Mouse (Mus musculus) hindbrain, embryonic 12.5 days (tissue): ENCODE results near the gene Metrnl. TPM values are rescaled to one million over a fixed set of nuclear protein-coding genes. Genes with fewer than 3 reads are reported as not detected.

Experiments used
- ATAC-seq: fragments of 200-750 bp; cut with Nextera tagmentation; 2 replicates; pipeline ENCODE4 v1.8.0; 2017; ENCODE audit warnings: moderate TSS enrichment; ENCODE audit not compliant: low FRiP score
- H3K27ac ChIP-seq: fragments of 300-500 bp; sonication (generic); 2 replicates; pipeline ENCODE4 v1.5.1; 2016; ENCODE audit warnings: mild to moderate bottlenecking
- H3K27me3 ChIP-seq: fragments of 300-500 bp; sonication (generic); 2 replicates; pipeline ENCODE4 v1.6.1; 2016; ENCODE audit warnings: mild to moderate bottlenecking
- H3K36me3 ChIP-seq: fragments of 300-500 bp; sonication (generic); 2 replicates; pipeline ENCODE4 v1.6.1; 2016; ENCODE audit warnings: mild to moderate bottlenecking
- H3K4me1 ChIP-seq: fragments of 300-500 bp; sonication (generic); 2 replicates; pipeline ENCODE4 v1.6.1; 2016
- H3K4me2 ChIP-seq: fragments of 300-500 bp; sonication (generic); replicated peaks from 2 replicates; pipeline ENCODE4 v1.6.1; 2016; ENCODE audit warnings: mild to moderate bottlenecking
- H3K4me3 ChIP-seq: fragments of 300-500 bp; sonication (generic); 2 replicates; pipeline ENCODE4 v1.5.1; 2016; ENCODE audit warnings: mild to moderate bottlenecking
- H3K9ac ChIP-seq: fragments of 300-500 bp; sonication (generic); 2 replicates; pipeline ENCODE4 v1.6.1; 2016; ENCODE audit warnings: mild to moderate bottlenecking, moderate library complexity
- H3K9me3 ChIP-seq: fragments of 300-500 bp; sonication (generic); replicated peaks from 2 replicates; pipeline ENCODE4 v1.6.1; 2016; ENCODE audit warnings: mild to moderate bottlenecking
- WGBS: fragments of 180-500 bp; shearing (Covaris S2); methylation state at CpG from one replicate; pipeline ENCODE4 v1.1.7; 2016; 5-methylcytosine and 5-hydroxymethylcytosine counted together
- polyA plus RNA-seq: library from polyadenylated mRNA; unstranded; fragments of >200 nt; fragmentation: Nextera tagmentation; extraction: Ambion mirVana; gene quantifications from 2 replicates; pipeline ENCODE4 v1.2.1, GENCODE M21; 2016

The Metrnl gene
- polyA plus RNA-seq, 1 experiment from 2014 or later = 26.1 TPM

GRCm38 (mm10) chr11:121743915-121744628 lies 42.7 kb downstream of the Metrnl start:
- Histone ChIP-seq H3K9me3 (no peaks in the 10 kb centered on the region), H3K4me3 (no peak overlapping the region), H3K27ac (no peak overlapping the region), H3K27me3 (no peaks in the 10 kb centered on the region), H3K4me1 (0 out of 2 replicates have a peak, but pooled peaks cover 2% of the 10 kb centered on the region), H3K4me2 (no peak overlapping the region), H3K36me3 (no peaks in the 10 kb centered on the region), H3K9ac (no peak overlapping the region)
- ATAC-seq = no peak

- Histone ChIP-seq H3K9ac (no peak overlapping the region), H3K36me3 (no peaks in the 10 kb centered on the region), H3K4me3 (no peak overlapping the region), H3K9me3 (no peaks in the 10 kb centered on the region), H3K4me2 (no peak overlapping the region), H3K4me1 (no peaks in the 10 kb centered on the region), H3K27ac (no peak overlapping the region), H3K27me3 (no peaks in the 10 kb centered on the region)
- 74% methylated on average over 12 of the region's 12 CpGs for WGBS
- no peak for ATAC-seq
These were observed 45.7 kb downstream of the Metrnl start for GRCm38 (mm10) chr11:121746941-121747494.

- no peak overlapping the region for H3K4me2 ChIP-seq
- H3K4me3 ChIP-seq = no peak overlapping the region
- no peaks in the 10 kb centered on the region for H3K27me3 ChIP-seq
- H3K9ac ChIP-seq = no peak overlapping the region
- H3K4me1 ChIP-seq = no peaks in the 10 kb centered on the region
- no peaks in the 10 kb centered on the region for H3K36me3 ChIP-seq
- 88% methylated on average over 5 of the region's 5 CpGs for WGBS
- no peak for ATAC-seq
- no peak overlapping the region for H3K27ac ChIP-seq
- H3K9me3 ChIP-seq = no peaks in the 10 kb centered on the region
These were observed 46.8 kb downstream of the Metrnl start for GRCm38 (mm10) chr11:121748003-121748684.

Other genes with a start within 250 kb of the Metrnl start
- gene Tbcd, start 249.6 kb upstream of the Metrnl start, polyA plus RNA-seq = 60.0 and 61.6 TPM in 2 replicates
- 0.59 and 1.1 TPM in 2 replicates for gene Zfp750, start 182.2 kb upstream of the Metrnl start, polyA plus RNA-seq
- 8.2 and 8.6 TPM in 2 replicates for gene B3gntl1, start 28.4 kb upstream of the Metrnl start, polyA plus RNA-seq
- gene Ptchd3, start 128.7 kb downstream of the Metrnl start, polyA plus RNA-seq = 0.07 TPM in 1 of 2 replicates, not detected in the other